Mouse (Mus musculus) forebrain, postnatal 0 days (tissue): ENCODE measurements around the gene Vmn1r89. TPM values are rescaled to one million over a fixed set of nuclear protein-coding genes. Genes with fewer than 3 reads are reported as not detected.

Experiments
- ATAC-seq: fragments of 200-750 bp; cut with Nextera tagmentation; 2 replicates; pipeline ENCODE4 v1.8.0; 2017; ENCODE audit warnings: mild to moderate bottlenecking, moderate library complexity
- DNase-seq: peaks from one replicate; pipeline ENCODE4 v3.0.0-alpha.2; 2015
- H3K27ac ChIP-seq: fragments of 300-500 bp; sonication (generic); 2 replicates; pipeline ENCODE4 v1.5.1; 2014; ENCODE audit warnings: low read depth, mild to moderate bottlenecking, antibody characterized with exemption, low read length, moderate library complexity, mixed read lengths
- H3K27me3 ChIP-seq: fragments of 300-500 bp; sonication (generic); 2 replicates; pipeline ENCODE4 v1.6.1; 2014; ENCODE audit warnings: mild to moderate bottlenecking, low read length, mixed read lengths; ENCODE audit not compliant: insufficient read depth
- H3K36me3 ChIP-seq: fragments of 300-500 bp; sonication (generic); 2 replicates; pipeline ENCODE4 v1.6.1; 2014; ENCODE audit warnings: mild to moderate bottlenecking, moderate library complexity; ENCODE audit not compliant: insufficient read depth
- H3K4me1 ChIP-seq: fragments of 300-500 bp; sonication (generic); 2 replicates; pipeline ENCODE4 v1.6.1; 2014; ENCODE audit warnings: antibody characterized with exemption; ENCODE audit not compliant: insufficient read depth
- H3K4me2 ChIP-seq: fragments of 300-500 bp; sonication (generic); 2 replicates; pipeline ENCODE4 v1.6.1; 2014; ENCODE audit warnings: low read depth, mild to moderate bottlenecking, moderate library complexity
- H3K4me3 ChIP-seq: fragments of 300-500 bp; sonication (generic); 2 replicates; pipeline ENCODE4 v1.5.1; 2014; ENCODE audit warnings: low read depth, low read length, mixed read lengths
- H3K9ac ChIP-seq: fragments of 300-500 bp; sonication (generic); 2 replicates; pipeline ENCODE4 v1.6.1; 2014; ENCODE audit warnings: mild to moderate bottlenecking
- H3K9me3 ChIP-seq: fragments of 300-500 bp; sonication (generic); 2 replicates; pipeline ENCODE4 v1.6.1; 2016; ENCODE audit warnings: low read length
- CTCF ChIP-seq: sonication (generic); IDR thresholded peaks from 2 replicates; pipeline ENCODE4 v1.5.1; 2016; ENCODE audit warnings: antibody characterized with exemption, control low read depth, low read depth
- WGBS: fragments of 180-500 bp; shearing (Covaris S2); extraction: QIAGEN DNeasy Blood & Tissue Kit; methylation state at CpG from one replicate; pipeline ENCODE4 v1.1.7; 2014; 5-methylcytosine and 5-hydroxymethylcytosine counted together
- polyA plus RNA-seq: library from polyadenylated mRNA; unstranded; fragments of >200 nt; fragmentation: Nextera tagmentation; extraction: Ambion mirVana; gene quantifications from 2 replicates; pipeline ENCODE4 v1.2.1, GENCODE M21; 2015
- total RNA-seq: library from RNA; depleted of rRNA; stranded (reverse); fragments of >200 nt; gene quantifications from 2 replicates; pipeline ENCODE4 v1.2.3, GENCODE M21; 2014; rRNA removed

The Vmn1r89 gene
- not detected in 2 replicates for total RNA-seq
- polyA plus RNA-seq: not detected in 2 replicates

DNA sequence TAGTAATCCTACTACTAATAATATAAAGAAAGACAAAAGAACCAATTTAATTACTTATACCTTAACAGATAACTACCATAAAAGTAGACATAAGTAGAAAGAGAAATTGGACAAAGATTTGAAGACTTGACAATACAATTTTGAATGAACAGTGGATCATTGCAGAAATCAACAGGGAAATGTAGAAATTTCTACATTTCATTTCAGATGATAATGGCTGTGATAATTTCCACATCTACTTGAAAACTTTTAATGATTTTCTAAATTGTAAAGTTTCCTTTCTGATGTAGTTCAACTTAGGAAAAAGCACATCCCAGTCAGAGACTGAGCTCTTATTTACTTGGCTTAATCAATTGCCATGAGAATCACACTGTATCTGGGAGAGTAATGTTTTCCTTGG lies at the start of gene Vmn1r89:
TSS of gene Vmn1r89 (plus strand) at position 301 of the 400 bp plus-strand sequence.
- H3K36me3 ChIP-seq: no peaks in the 10 kb centered on the region

DNA sequence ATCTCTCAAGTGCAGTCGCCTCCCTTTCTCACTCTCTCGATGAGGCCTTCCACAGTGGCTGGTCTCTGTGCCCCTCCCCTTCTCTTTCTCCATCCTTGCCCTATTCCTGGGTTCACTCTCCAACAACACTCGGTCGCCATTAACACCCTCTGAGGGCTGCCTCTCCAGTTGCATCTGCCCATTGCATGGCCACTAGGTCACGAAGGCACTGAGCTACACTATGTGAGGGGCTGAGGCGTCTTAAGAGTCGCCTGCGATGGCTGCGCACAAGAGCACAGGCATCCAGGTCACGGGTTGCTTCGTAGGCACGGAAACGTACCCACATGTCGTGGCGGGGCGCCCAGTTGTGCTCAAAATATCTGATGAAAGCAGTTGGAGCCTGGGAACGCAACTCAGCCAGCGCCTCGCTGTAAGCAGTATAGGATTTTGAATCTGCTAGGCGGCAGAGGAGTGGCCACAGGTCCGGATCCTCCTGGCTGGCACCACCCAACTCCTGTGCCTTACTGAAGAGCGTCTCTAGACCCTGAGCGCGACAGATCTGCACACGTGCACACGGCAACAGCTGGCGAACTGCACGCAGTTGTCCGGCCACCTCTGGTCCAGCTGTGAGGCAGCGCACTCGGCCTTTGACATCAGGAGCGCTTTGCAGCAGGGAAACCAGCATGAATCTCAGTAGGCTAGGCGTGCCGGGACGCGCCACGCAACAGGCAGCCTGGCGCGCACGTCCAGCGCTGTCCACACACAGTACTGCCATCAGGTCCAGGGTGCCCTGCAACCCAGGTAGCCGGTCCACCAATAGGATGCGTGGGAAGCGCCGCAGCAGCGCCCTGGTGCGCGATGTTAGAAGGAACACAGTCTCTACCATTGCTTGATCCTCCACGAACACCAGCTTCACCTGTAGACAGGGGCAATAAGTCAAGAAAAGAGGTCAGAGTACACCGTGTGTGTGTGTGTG lies 48.2 kb downstream of the Vmn1r89 start:
- Histone ChIP-seq H3K36me3 (peaks cover 8% of the 10 kb centered on the region), H3K27ac (no peak overlapping the region), H3K4me3 (no peak overlapping the region), H3K9ac (no peak overlapping the region), H3K4me2 (peak overlapping the region; percentile 15), H3K4me1 (no peaks in the 10 kb centered on the region), H3K9me3 (no peaks in the 10 kb centered on the region), H3K27me3 (no peaks in the 10 kb centered on the region)
- DNase-seq (no peak), ATAC-seq (peak; percentile 36)
- no peak for TF ChIP-seq CTCF
- WGBS: 55% methylated on average over 50 of the region's 50 CpGs

More for the DNA sequence above, at the start of gene Vmn1r89:
- Histone ChIP-seq H3K4me1 (no peaks in the 10 kb centered on the region), H3K27ac (no peak within 1 kb of the TSS), H3K4me2 (no peak within 1 kb of the TSS), H3K9me3 (no peaks in the 10 kb centered on the region), H3K27me3 (no peaks in the 10 kb centered on the region), H3K9ac (no peak within 1 kb of the TSS), H3K4me3 (no peak within 1 kb of the TSS)
- TF ChIP-seq CTCF: no peak
- ATAC-seq: no peak
- no peak for DNase-seq

DNA sequence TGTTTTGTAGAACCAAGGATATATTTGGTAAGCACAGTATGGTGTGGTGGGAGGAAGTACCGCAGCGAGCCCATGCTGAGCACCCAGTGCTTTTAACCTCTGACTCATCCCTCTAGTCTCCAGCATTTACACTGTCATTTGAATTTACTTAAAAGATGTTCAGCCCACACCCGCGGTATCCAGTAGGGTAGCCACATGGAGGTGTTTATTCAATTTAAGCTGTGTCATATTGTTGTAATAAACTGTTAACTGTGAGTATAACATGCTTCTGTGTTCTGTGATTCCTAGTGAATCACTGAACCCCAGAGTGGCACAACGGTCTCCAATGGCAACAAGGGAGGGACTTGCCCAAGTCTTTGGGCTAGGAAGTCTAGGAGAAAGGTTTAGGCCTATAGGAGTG lies 51.0 kb downstream of the Vmn1r89 start:
- whole genome bisulfite sequencing: 87% methylated on average over 5 of the region's 5 CpGs
- H3K4me2 ChIP-seq: no peak overlapping the region
- H3K27me3 ChIP-seq: no peaks in the 10 kb centered on the region
- H3K9me3 ChIP-seq: no peaks in the 10 kb centered on the region
- no peak overlapping the region for H3K9ac ChIP-seq
- H3K27ac ChIP-seq: no peak overlapping the region
- no peaks in the 10 kb centered on the region for H3K4me1 ChIP-seq
- no peak overlapping the region for H3K4me3 ChIP-seq
- DNase-seq: no peak
- TF ChIP-seq CTCF: no peak
- ATAC-seq: 0 out of 2 replicates have a peak, but pooled peaks have one; percentile 30
- H3K36me3 ChIP-seq: peaks cover 8% of the 10 kb centered on the region

DNA sequence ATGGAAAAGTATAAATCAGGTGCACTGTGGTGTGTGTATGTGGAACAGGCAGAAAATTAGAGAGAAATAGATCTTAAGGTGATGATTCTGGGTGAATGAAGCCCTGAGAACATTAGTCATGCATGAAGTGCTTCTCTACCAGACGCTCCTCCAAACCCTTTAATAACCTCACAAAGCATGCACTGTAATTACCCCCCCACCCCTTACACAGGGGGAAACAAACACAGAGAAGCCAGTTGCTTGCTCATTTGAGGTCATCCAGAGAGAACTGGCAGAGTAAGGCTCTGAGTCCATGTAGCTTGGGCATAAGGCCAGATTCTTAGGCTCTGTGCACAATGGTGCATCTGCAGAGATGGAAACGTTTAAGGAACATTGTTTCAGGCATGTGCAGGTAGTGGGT lies 51.6 kb downstream of the Vmn1r89 start:
- DNase-seq (peak; percentile 4), ATAC-seq (peak; percentile 45)
- no peaks in the 10 kb centered on the region for H3K27me3 ChIP-seq
- no peak overlapping the region for H3K9ac ChIP-seq
- H3K4me3 ChIP-seq: no peak overlapping the region
- no peaks in the 10 kb centered on the region for H3K4me1 ChIP-seq
- no peaks in the 10 kb centered on the region for H3K9me3 ChIP-seq
- no peak overlapping the region for H3K27ac ChIP-seq
- 17% methylated on average over 2 of the region's 2 CpGs for WGBS
- H3K4me2 ChIP-seq: no peak overlapping the region
- peaks cover 8% of the 10 kb centered on the region for H3K36me3 ChIP-seq
- no peak for TF ChIP-seq CTCF

DNA sequence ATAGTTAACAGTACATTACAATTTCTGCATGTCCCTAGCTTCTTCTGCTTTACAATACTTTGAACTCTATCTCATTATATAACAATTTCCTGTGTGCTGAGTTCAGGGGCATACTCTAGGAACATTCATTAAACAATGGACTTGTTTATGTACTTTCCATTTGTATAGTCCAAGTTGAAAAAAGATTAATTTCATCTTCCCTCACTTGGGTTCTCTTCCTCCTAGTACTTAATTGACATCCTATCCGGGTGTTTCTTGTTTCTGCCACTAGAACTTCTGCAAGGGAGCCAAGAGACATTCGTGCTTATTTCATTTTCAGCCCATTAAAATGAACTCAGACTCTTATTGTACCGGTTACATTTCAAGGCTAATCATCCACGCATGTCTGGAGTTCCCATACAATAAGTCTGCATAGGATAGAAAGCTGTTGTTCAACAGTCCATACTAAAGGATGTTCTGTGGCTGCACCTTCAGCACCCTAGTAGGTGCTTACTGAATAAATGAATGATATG lies 56.0 kb downstream of the Vmn1r89 start:
- ATAC-seq (no peak), DNase-seq (no peak)
- H3K4me3 ChIP-seq: no peak overlapping the region
- H3K4me1 ChIP-seq: no peaks in the 10 kb centered on the region
- H3K27ac ChIP-seq: no peak overlapping the region
- H3K27me3 ChIP-seq: no peaks in the 10 kb centered on the region
- H3K9me3 ChIP-seq: no peaks in the 10 kb centered on the region
- H3K9ac ChIP-seq: no peak overlapping the region
- WGBS: 92% methylated on average over 4 of the region's 4 CpGs
- H3K4me2 ChIP-seq: no peak overlapping the region
- TF ChIP-seq CTCF: no peak
- H3K36me3 ChIP-seq: peaks cover 2% of the 10 kb centered on the region

DNA sequence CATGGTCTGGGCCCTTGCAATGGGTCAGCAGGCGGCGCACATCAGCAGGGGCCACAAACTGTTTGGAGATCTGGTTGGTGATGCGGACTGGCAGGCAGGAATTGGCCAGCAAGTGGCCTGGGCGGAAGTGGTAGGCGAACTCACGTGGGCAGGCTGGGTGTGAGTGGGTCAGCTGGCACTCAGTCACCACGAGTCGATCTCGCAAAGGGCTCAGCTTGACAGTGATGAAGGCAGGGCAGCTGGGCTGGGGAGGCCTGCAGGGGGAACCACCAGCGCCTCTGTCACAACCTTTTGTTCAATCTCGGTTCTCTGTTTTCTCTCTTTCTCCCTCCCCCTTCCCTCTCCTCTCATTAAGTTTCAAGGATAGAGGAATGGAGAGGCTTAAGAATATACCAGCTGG lies 56.6 kb downstream of the Vmn1r89 start:
- Histone ChIP-seq H3K4me3 (no peak overlapping the region), H3K27ac (no peak overlapping the region), H3K4me1 (no peaks in the 10 kb centered on the region), H3K36me3 (peaks cover 4% of the 10 kb centered on the region), H3K9ac (no peak overlapping the region), H3K27me3 (no peaks in the 10 kb centered on the region), H3K4me2 (no peak overlapping the region), H3K9me3 (no peaks in the 10 kb centered on the region)
- no peak for ATAC-seq
- no peak for TF ChIP-seq CTCF
- no peak for DNase-seq
- WGBS: 78% methylated on average over 11 of the region's 11 CpGs

Other genes starting within 250 kb of the Vmn1r89 start
- gene Zfp324, start 247.2 kb upstream of the Vmn1r89 start, total RNA-seq: 32.9 and 47.7 TPM in 2 replicates
- 6.8 and 8.8 TPM in 2 replicates for gene Zfp324, start 247.2 kb upstream of the Vmn1r89 start, polyA plus RNA-seq
- 7.5 and 13.0 TPM in 2 replicates for gene Zfp446, start 235.2 kb upstream of the Vmn1r89 start, total RNA-seq
- 6.0 and 8.2 TPM in 2 replicates for gene Zfp446, start 235.2 kb upstream of the Vmn1r89 start, polyA plus RNA-seq
- gene Slc27a5, start 214.8 kb upstream of the Vmn1r89 start, total RNA-seq: 0.23 and 0.43 TPM in 2 replicates
- gene Slc27a5, start 214.8 kb upstream of the Vmn1r89 start, polyA plus RNA-seq: 0.08 and 0.18 TPM in 2 replicates
- gene Trim28, start 213.9 kb upstream of the Vmn1r89 start, total RNA-seq: 430 and 485 TPM in 2 replicates
- 209 and 211 TPM in 2 replicates for gene Trim28, start 213.9 kb upstream of the Vmn1r89 start, polyA plus RNA-seq
- gene Zbtb45, start 203.0 kb upstream of the Vmn1r89 start, total RNA-seq: 32.8 and 33.3 TPM in 2 replicates
- 25.0 and 29.3 TPM in 2 replicates for gene Zbtb45, start 203.0 kb upstream of the Vmn1r89 start, polyA plus RNA-seq
- 131 and 160 TPM in 2 replicates for gene Chmp2a, start 178.2 kb upstream of the Vmn1r89 start, total RNA-seq
- gene Chmp2a, start 178.2 kb upstream of the Vmn1r89 start, polyA plus RNA-seq: 210 and 239 TPM in 2 replicates
- gene Ube2m, start 174.7 kb upstream of the Vmn1r89 start, total RNA-seq: 336 and 344 TPM in 2 replicates
- 130 and 132 TPM in 2 replicates for gene Ube2m, start 174.7 kb upstream of the Vmn1r89 start, polyA plus RNA-seq
- gene Mzf1, start 158.3 kb upstream of the Vmn1r89 start, total RNA-seq: 11.8 and 15.1 TPM in 2 replicates
- 10.1 and 12.9 TPM in 2 replicates for gene Mzf1, start 158.3 kb upstream of the Vmn1r89 start, polyA plus RNA-seq
- 0.14 and 0.23 TPM in 2 replicates for gene Vmn1r85, start 117.8 kb upstream of the Vmn1r89 start, total RNA-seq
- 0.05 and 0.12 TPM in 2 replicates for gene Vmn1r85, start 117.8 kb upstream of the Vmn1r89 start, polyA plus RNA-seq
- not detected in 2 replicates for gene Vmn1r86, start 93.1 kb upstream of the Vmn1r89 start, total RNA-seq
- not detected in 2 replicates for gene Vmn1r86, start 93.1 kb upstream of the Vmn1r89 start, polyA plus RNA-seq
- gene Vmn1r87, start 72.9 kb upstream of the Vmn1r89 start, total RNA-seq: not detected in 2 replicates
- gene Vmn1r87, start 72.9 kb upstream of the Vmn1r89 start, polyA plus RNA-seq: not detected in 2 replicates
- not detected in 2 replicates for gene Vmn1r88, start 53.5 kb upstream of the Vmn1r89 start, total RNA-seq
- not detected in 2 replicates for gene Vmn1r88, start 53.5 kb upstream of the Vmn1r89 start, polyA plus RNA-seq
- 9.6 and 10.3 TPM in 2 replicates for gene Lig1, start 64.3 kb downstream of the Vmn1r89 start, total RNA-seq
- 20.3 and 26.2 TPM in 2 replicates for gene Lig1, start 64.3 kb downstream of the Vmn1r89 start, polyA plus RNA-seq
- 8.9 and 15.3 TPM in 2 replicates for gene Zswim9, start 65.7 kb downstream of the Vmn1r89 start, total RNA-seq
- 5.0 and 8.2 TPM in 2 replicates for gene Zswim9, start 65.7 kb downstream of the Vmn1r89 start, polyA plus RNA-seq
- 0.46 and 0.48 TPM in 2 replicates for gene Pla2g4c, start 111.6 kb downstream of the Vmn1r89 start, total RNA-seq
- gene Pla2g4c, start 111.6 kb downstream of the Vmn1r89 start, polyA plus RNA-seq: 0.13 TPM in 1 of 2 replicates, not detected in the other
- not detected in 2 replicates for gene Cabp5, start 185.1 kb downstream of the Vmn1r89 start, total RNA-seq
- not detected in 2 replicates for gene Cabp5, start 185.1 kb downstream of the Vmn1r89 start, polyA plus RNA-seq
- not detected in 2 replicates for gene Bsph1, start 237.8 kb downstream of the Vmn1r89 start, total RNA-seq
- not detected in 2 replicates for gene Bsph1, start 237.8 kb downstream of the Vmn1r89 start, polyA plus RNA-seq